Mouse (Mus musculus): ENCODE results near the gene Dapk1. TPM values are rescaled to one million over a fixed set of nuclear protein-coding genes. Genes with fewer than 3 reads are reported as not detected.

Dapk1 gene
- total RNA-seq, 1 experiment from 2014 or later = 3.8 TPM

- ATAC-seq (replicated peaks; ENCODE audit: insufficient number of reproducible peaks, low FRiP score, low TSS enrichment, poor library complexity, severe bottlenecking) = no peak
Observed at GRCm38 (mm10) chr13:60654017-60654565, 52.3 kb downstream of the Dapk1 start.

- no peak for ATAC-seq (replicated peaks; ENCODE audit: insufficient number of reproducible peaks, low FRiP score, low TSS enrichment, poor library complexity, severe bottlenecking)
Observed at GRCm38 (mm10) chr13:60655246-60655645, 53.5 kb downstream of the Dapk1 start.

GRCm38 (mm10) chr13:60659600-60659999 is 57.9 kb downstream of the Dapk1 start:
- no peak for ATAC-seq (replicated peaks; ENCODE audit: insufficient number of reproducible peaks, low FRiP score, low TSS enrichment, poor library complexity, severe bottlenecking)

- no peak for ATAC-seq (replicated peaks; ENCODE audit: insufficient number of reproducible peaks, low FRiP score, low TSS enrichment, poor library complexity, severe bottlenecking)
Observed at GRCm38 (mm10) chr13:60660056-60660455, 58.3 kb downstream of the Dapk1 start.

- no peak for ATAC-seq (replicated peaks; ENCODE audit: insufficient number of reproducible peaks, low FRiP score, low TSS enrichment, poor library complexity, severe bottlenecking)
Observed at GRCm38 (mm10) chr13:60660711-60661261, 59.0 kb downstream of the Dapk1 start.

GRCm38 (mm10) chr13:60662493-60663177 is 60.9 kb downstream of the Dapk1 start:
- no peak for ATAC-seq (replicated peaks; ENCODE audit: insufficient number of reproducible peaks, low FRiP score, low TSS enrichment, poor library complexity, severe bottlenecking)

GRCm38 (mm10) chr13:60664058-60664457 is 62.3 kb downstream of the Dapk1 start:
- ATAC-seq (replicated peaks; ENCODE audit: insufficient number of reproducible peaks, low FRiP score, low TSS enrichment, poor library complexity, severe bottlenecking) = no peak

GRCm38 (mm10) chr13:60664816-60665215 is 63.1 kb downstream of the Dapk1 start:
- no peak for ATAC-seq (replicated peaks; ENCODE audit: insufficient number of reproducible peaks, low FRiP score, low TSS enrichment, poor library complexity, severe bottlenecking)

GRCm38 (mm10) chr13:60665402-60665801 is 63.7 kb downstream of the Dapk1 start:
- ATAC-seq (replicated peaks; ENCODE audit: insufficient number of reproducible peaks, low FRiP score, low TSS enrichment, poor library complexity, severe bottlenecking) = no peak

- no peak for ATAC-seq (replicated peaks; ENCODE audit: insufficient number of reproducible peaks, low FRiP score, low TSS enrichment, poor library complexity, severe bottlenecking)
Observed at GRCm38 (mm10) chr13:60668036-60668435, 66.3 kb downstream of the Dapk1 start.

- peak; percentile 53; the same call in 1 of the 2 replicates for ATAC-seq (replicated peaks; ENCODE audit: insufficient number of reproducible peaks, low FRiP score, low TSS enrichment, poor library complexity, severe bottlenecking)
Observed at GRCm38 (mm10) chr13:60670605-60671004, 68.9 kb downstream of the Dapk1 start.

GRCm38 (mm10) chr13:60671235-60671634 is 69.5 kb downstream of the Dapk1 start:
- no peak for ATAC-seq (replicated peaks; ENCODE audit: insufficient number of reproducible peaks, low FRiP score, low TSS enrichment, poor library complexity, severe bottlenecking)

- ATAC-seq (replicated peaks; ENCODE audit: insufficient number of reproducible peaks, low FRiP score, low TSS enrichment, poor library complexity, severe bottlenecking) = no peak
Observed at GRCm38 (mm10) chr13:60672287-60672686, 70.5 kb downstream of the Dapk1 start.

- peak; percentile 81 for ATAC-seq (replicated peaks; ENCODE audit: insufficient number of reproducible peaks, low FRiP score, low TSS enrichment, poor library complexity, severe bottlenecking)
Observed at GRCm38 (mm10) chr13:60672882-60673675, 71.3 kb downstream of the Dapk1 start.

- ATAC-seq (replicated peaks; ENCODE audit: insufficient number of reproducible peaks, low FRiP score, low TSS enrichment, poor library complexity, severe bottlenecking) = no peak
Observed at GRCm38 (mm10) chr13:60674301-60674700, 72.6 kb downstream of the Dapk1 start.

GRCm38 (mm10) chr13:60674911-60675310 is 73.2 kb downstream of the Dapk1 start:
- ATAC-seq (replicated peaks; ENCODE audit: insufficient number of reproducible peaks, low FRiP score, low TSS enrichment, poor library complexity, severe bottlenecking) = no peak

- no peak for ATAC-seq (replicated peaks; ENCODE audit: insufficient number of reproducible peaks, low FRiP score, low TSS enrichment, poor library complexity, severe bottlenecking)
Observed at GRCm38 (mm10) chr13:60675416-60675815, 73.7 kb downstream of the Dapk1 start.

GRCm38 (mm10) chr13:60678912-60679311 is 77.2 kb downstream of the Dapk1 start:
- no peak for ATAC-seq (replicated peaks; ENCODE audit: insufficient number of reproducible peaks, low FRiP score, low TSS enrichment, poor library complexity, severe bottlenecking)
